Mouse (Mus musculus) pancreas, adult 10 weeks (tissue): ENCODE measurements around the gene Fus. TPM values are rescaled to one million over a fixed set of nuclear protein-coding genes. Genes with fewer than 3 reads are reported as not detected.

Source experiments
- polyA plus RNA-seq: library from polyadenylated mRNA; stranded (reverse); fragments of 350-450 nt; fragmentation: Illumina TruSeq; extraction: RNeasy Lipid Tissue Mini Kit (QIAGEN cat#74804); gene quantifications from one replicate; pipeline ENCODE4 v1.2.3, GENCODE M21; 2015; ENCODE audit warnings: low read depth, low replicate concordance; ENCODE audit not compliant: insufficient read depth

Fus gene
- 87.1 TPM for polyA plus RNA-seq

GRCm38 (mm10) chr7:127967004-127967921 is at the start of gene Fus:
Gene Fus, plus strand, starts transcription at chr7:127967457.

DNA sequence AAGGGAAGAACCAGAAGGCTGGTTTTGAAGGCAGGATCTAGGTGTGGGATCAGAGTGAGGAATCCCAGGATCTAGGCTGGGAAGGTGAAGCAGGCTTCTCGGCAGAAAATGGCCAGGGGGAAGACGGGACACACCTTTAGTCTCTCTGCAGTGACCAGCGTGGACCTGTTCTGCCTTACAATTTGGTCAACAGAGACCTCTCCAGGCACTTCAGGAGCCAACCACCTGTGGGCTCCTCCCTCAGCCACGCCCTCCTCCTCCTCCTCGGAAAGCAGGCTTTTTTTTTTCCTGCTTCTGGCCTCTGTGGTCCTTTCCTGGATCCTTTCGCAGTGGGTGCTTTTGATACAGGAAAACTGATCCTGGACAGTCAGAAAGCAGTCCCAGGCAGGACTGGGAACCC is 37.3 kb upstream of the Fus start, which contains the start of gene Prss8:
TSS of gene Prss8 (minus strand) at position 182 of the 400 bp plus-strand sequence.

GRCm38 (mm10) chr7:127946470-127947023 is 20.7 kb upstream of the Fus start, which contains the start of gene Prss36:
Gene Prss36, minus strand, starts transcription at chr7:127946725.

GRCm38 (mm10) chr7:127993341-127993977 is 26.2 kb downstream of the Fus start, which contains the start of gene Pycard:
Gene Pycard, minus strand, starts transcription at chr7:127993867.

DNA sequence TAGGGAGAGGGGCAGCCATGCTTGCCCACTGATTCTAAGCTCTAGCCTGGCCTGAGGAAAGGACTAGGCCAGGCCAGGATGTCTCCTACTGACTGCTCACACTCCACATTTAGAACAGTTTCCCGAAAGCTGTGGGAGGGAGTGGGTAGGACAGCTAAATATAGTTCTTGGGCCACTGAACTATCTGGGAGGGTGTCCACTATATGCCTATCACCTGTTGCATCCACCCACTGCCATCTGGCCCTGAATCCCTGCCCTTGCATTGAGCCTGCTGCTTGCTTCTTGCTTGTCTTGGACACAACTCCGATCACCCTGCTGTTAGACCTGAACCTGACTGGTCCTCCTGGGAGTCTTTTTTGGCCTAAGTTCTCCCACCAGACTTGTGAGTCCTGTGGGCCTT is 36.4 kb downstream of the Fus start, which contains the start of gene Trim72:
TSS of gene Trim72 (plus strand) at position 262 of the 400 bp plus-strand sequence.

Other genes with a start within 250 kb of the Fus start
- gene Ctf2, start 235.3 kb upstream of the Fus start, polyA plus RNA-seq: not detected
- 3.7 TPM for gene Fbxl19, start 222.9 kb upstream of the Fus start, polyA plus RNA-seq
- 5.9 TPM for gene Orai3, start 197.6 kb upstream of the Fus start, polyA plus RNA-seq
- 5.8 TPM for gene Setd1a, start 190.8 kb upstream of the Fus start, polyA plus RNA-seq
- gene Gm49388, start 181.8 kb upstream of the Fus start, polyA plus RNA-seq: 1.5 TPM
- 26.3 TPM for gene Hsd3b7, start 166.9 kb upstream of the Fus start, polyA plus RNA-seq
- gene Stx4a, start 143.2 kb upstream of the Fus start, polyA plus RNA-seq: 32.5 TPM
- gene Stx1b, start 142.9 kb upstream of the Fus start, polyA plus RNA-seq: 0.92 TPM
- 6.2 TPM for gene Zfp646, start 91.2 kb upstream of the Fus start, polyA plus RNA-seq
- 0.57 TPM for gene Zfp668, start 90.6 kb upstream of the Fus start, polyA plus RNA-seq
- 34.6 TPM for gene Prss53, start 76.5 kb upstream of the Fus start, polyA plus RNA-seq
- not detected for gene Gm21974, start 72.0 kb upstream of the Fus start, polyA plus RNA-seq
- 46.0 TPM for gene Vkorc1, start 71.8 kb upstream of the Fus start, polyA plus RNA-seq
- 50.9 TPM for gene Bckdk, start 63.4 kb upstream of the Fus start, polyA plus RNA-seq
- gene Kat8, start 54.9 kb upstream of the Fus start, polyA plus RNA-seq: 8.2 TPM
- 37.0 TPM for gene Prss8, start 37.4 kb upstream of the Fus start, polyA plus RNA-seq
- 7.1 TPM for gene Prss36, start 20.7 kb upstream of the Fus start, polyA plus RNA-seq
- 2.8 TPM for gene Pycard, start 26.4 kb downstream of the Fus start, polyA plus RNA-seq
- gene Trim72, start 36.5 kb downstream of the Fus start, polyA plus RNA-seq: not detected
- gene Itgam, start 95.2 kb downstream of the Fus start, polyA plus RNA-seq: 2.1 TPM
- not detected for gene Gm49368, start 95.2 kb downstream of the Fus start, polyA plus RNA-seq
- 0.70 TPM for gene Itgax, start 162.1 kb downstream of the Fus start, polyA plus RNA-seq
- not detected for gene Itgad, start 186.9 kb downstream of the Fus start, polyA plus RNA-seq
- 4.8 TPM for gene Cox6a2, start 238.9 kb downstream of the Fus start, polyA plus RNA-seq